Comparison of ENCODE assay signal across 8 mouse cellular contexts in genomic region chr6:125600036-125600558, GRCm38 (mm10). TPM values are rescaled to one million over a fixed set of nuclear protein-coding genes. Genes with fewer than 3 reads are reported as not detected.
DNase-seq lines count a peak whose midpoint lies in the region; ATAC-seq and TF ChIP-seq lines count a peak whose summit lies in the region.

No protein-coding gene starts in this region.

- no peak overlapping the region for H3K27ac ChIP-seq in layer of hippocampus, adult 2 months

- TF ChIP-seq CTCF in layer of hippocampus, adult 2 months (conservative IDR thresholded peaks at IDR 0.05), result peak; percentile 97

- no peak overlapping the region for H3K4me3 ChIP-seq in layer of hippocampus, adult 2 months

- peak; percentile 39 for DNase-seq in CD8-positive naive resting alpha-beta T cell, adult 2 months (ENCODE audit: low read depth in 2 of 2, low spot score in 2 of 2)
- DNase-seq in adrenal gland, postnatal 10 days, result peak; percentile 85
- peak; percentile 81 for DNase-seq in embryo, embryonic 11 days
- DNase-seq in layer of hippocampus, adult 2 months (ENCODE audit: low spot score in 2 of 2), result peak; percentile 66 to 80
- peak; percentile 77 for DNase-seq in lung, postnatal 25 days (ENCODE audit: low spot score)
- DNase-seq in right cerebral cortex, adult 2 months (ENCODE audit: low spot score in 2 of 2), result peak; percentile 80 to 84
- peak; percentile 62 for DNase-seq in yolk sac, embryonic 10.5 days (ENCODE audit: low spot score)

- peak; percentile 32 for ATAC-seq in granulocyte monocyte progenitor cell, adult 5-6 weeks (replicated peaks; ENCODE audit: poor library complexity, severe bottlenecking)

RNA-seq across cellular contexts. Expression of gene Vwf, which starts 53.5 kb away (rescaled TPM):
- 10 to 100 TPM; 22.4 to 25.2 TPM for total RNA-seq in adrenal gland, postnatal 10 days (2021)
- total RNA-seq in granulocyte monocyte progenitor cell, adult 5-6 weeks (2014; fragmentation: Nextera tagmentation), result 0.43 and 5.1 TPM in 2 replicates
- total RNA-seq in granulocyte monocyte progenitor cell, adult 5-6 weeks (2017), result 0.10 and 0.39 TPM in 2 replicates
- 10 to 100 TPM; 13.2 to 23.5 TPM for total RNA-seq in layer of hippocampus, adult 2 months (2021)
